Mouse (Mus musculus) megakaryocyte, embryonic 14.5 days (primary cell): Measurements from ENCODE around the gene Fgfr2.

Experiments used
- FLI1 ChIP-seq: IDR thresholded peaks from 2 replicates; pipeline ENCODE4 v1.6.1; 2012; ENCODE audit warnings: low read length, inconsistent platforms, mixed read lengths
- GATA1 ChIP-seq: IDR thresholded peaks from 3 replicates; pipeline ENCODE4 v1.6.1; 2012; ENCODE audit warnings: mixed read lengths, low read length, inconsistent platforms, borderline replicate concordance

DNA sequence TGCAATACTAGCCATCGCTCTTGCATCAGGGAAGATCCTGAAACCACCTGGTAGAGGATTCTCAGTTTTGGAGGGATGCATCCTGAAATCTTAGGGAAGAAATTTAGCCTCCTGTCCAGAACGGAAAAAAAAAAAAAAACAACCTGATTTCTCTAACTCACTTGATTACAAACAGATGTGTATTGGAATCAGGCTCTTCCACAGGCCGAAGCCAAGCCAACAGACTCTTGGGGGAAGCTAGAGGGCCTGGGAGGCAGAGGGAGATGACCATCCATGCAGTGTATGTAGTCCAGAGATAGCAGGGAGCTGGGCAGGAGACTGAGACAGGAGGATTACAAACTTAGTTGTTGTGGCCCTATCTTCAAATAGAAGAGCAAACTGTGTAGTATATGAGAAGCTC is 29.0 kb downstream of the Fgfr2 start:
- TF ChIP-seq GATA1 (no peak), FLI1 (no peak)
